Mouse (Mus musculus) kidney, postnatal 25 days (tissue): ENCODE data around the gene Msantd3.

Experiments used
- DNase-seq, 2 experiments: peaks; one replicate each; pipeline ENCODE4 v3.0.0; 2021; ENCODE audit warnings: mixed read lengths in 2 of 2

Msantd3 gene

GRCm38 (mm10) chr4:48610251-48610650 lies 70.5 kb downstream of the Msantd3 start:
- DNase-seq: no peak
